Mouse (Mus musculus) neutrophil, adult 5-6 weeks (primary cell): ENCODE measurements at regions not wholly inside any gene's neighbourhood (a gene's known extent, or its start where the extent isn't known, plus 50 kb on each side); places are given as distances from the start of the nearest gene placed in this dataset.

Experiments used
- ATAC-seq: fragments of 151-379, 151-347 bp; 2 replicates; pipeline ENCODE4 v1.8.0; 2017; ENCODE audit warnings: mild to moderate bottlenecking, moderate TSS enrichment; ENCODE audit not compliant: insufficient number of reproducible peaks, poor library complexity, low FRiP score, severe bottlenecking; ENCODE audit errors: extremely low read depth

DNA sequence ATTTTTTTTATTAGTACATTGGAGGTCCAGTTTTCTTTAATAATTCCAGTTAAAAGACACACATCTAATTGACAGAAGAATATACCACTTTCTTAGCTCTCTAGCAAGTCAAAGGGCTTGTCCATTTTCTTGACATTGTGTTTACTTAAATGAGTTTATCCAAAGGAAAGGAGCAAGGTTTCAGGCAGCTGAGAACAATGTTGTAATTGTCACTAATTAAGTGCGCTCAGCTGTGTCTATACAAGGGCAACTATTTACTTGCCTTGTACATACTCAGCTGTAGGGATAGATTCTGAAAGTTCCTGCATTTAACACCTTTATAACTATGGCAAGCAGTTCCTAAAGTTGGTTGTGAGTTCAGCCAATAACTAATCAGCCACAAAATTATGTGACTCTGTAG is 198.0 kb upstream of the Gm49339 start:
- no peak for ATAC-seq

DNA sequence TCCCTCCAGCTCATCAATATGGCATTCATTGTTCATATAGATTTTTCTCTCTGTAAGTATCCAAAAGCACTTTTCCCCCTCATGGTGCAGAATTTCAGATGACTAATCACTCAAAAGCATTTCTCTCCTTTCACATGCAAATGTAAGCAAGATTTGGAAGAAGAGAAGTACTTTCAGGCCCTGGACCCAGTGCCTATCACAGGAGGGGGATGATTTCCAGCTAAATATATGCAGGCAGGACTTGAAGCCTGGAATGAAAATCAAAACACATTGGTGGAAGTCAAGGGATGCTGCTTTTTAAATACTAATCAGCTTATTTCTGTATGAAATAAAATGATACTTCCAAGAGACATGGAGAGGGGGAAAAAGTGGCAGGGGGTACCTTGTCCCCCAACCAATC is 195.9 kb upstream of the Gm49339 start:
- no peak for ATAC-seq

- ATAC-seq, result no peak
Observed at GRCm38 (mm10) chr10:51287852-51288251, 192.6 kb upstream of the Gm49339 start.

DNA sequence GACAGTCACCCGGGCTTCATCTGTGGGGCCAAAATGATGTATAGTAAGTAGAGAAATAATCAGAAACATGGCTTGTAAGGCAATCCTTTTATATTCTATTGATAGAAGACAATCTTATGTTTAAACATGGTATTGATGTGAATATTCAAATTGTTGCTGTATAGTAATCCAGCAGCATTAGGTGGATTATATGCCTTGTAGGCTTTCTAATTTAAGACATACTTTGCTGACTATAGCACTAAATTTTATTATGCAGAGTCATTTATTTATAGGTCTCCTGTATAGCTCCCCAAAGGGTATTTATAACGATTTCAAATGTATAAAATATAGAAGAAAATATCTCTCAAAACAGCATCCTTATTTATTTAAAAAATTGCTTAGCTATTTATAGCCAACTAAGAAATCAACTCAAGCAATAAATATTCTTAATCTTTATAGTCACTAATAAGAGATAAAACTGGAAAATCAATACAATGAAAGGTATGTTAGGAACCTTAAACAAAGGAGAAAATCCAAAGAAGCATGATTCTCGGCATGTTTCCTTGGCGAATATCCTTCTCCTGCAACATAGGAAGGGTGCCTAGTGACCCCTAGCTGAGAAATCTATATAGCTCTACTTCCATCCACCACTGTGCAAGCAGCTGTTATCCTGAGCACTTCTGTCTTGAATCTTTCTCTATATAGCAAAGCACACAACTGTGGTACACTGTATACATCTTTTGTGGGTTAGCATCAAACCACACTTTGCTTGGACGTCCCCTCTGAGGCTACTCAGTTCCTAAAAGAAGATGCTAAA is 188.8 kb upstream of the Gm49339 start:
- ATAC-seq, result no peak

DNA sequence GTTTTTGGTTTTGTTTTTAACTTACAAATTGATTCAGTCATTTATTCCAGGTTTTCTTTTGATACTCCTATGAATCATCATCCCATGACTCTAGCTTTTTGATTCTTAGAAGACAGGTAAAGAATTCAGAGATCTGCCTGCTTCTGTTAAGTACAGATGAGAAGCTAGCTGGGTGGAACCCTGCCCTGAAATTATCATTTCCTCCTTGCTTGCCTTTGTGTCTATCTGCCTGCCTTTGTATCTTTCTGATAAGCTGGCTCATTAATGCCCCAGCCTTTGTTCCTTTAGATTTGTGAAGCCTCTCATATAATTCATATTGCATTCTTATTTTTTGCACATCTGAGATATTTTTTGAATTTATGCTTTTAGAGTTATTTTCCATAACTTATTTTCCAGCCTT is 167.6 kb upstream of the Gm49339 start:
- ATAC-seq, result no peak

GRCm38 (mm10) chr10:51320207-51320606 is 160.2 kb upstream of the Gm49339 start:
- ATAC-seq, result no peak

DNA sequence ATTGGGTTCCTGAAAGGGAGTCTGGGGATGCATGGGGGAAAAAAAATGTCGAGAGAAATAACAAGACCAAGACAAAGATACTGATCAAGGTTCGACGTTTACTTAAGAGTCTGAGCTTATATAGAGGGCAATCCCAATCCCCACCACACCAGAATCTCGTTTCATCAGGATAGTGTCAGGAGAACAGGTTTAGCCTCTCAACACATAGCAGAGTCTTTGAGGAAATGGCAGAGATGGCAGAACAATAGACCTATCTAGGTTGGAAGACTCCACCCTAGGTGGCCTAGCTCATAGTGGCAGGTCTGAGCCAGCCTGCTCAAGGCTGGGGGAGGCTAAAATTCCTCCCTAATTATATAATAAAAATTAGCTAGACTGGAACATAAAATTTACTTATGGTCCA is 151.6 kb upstream of the Gm49339 start:
- ATAC-seq, result no peak

DNA sequence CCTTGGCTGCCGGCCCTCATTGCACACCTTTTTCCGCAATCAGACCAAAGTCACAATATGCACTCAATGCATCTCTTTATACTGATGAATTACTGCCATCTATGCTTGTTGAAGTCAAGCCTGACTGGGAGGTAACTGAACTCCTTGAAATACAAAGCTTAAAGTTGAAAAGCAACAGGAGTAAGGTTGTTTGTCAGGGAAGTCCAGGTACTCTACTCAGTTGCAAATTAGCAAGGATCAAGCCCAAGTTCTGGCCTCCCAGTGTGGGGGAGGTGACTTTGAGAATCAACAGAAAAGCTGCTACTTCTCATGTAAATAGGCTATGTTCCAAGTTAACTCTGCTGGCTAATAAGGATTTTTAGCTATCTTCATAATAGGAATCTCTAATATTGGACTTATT is 151.0 kb upstream of the Gm49339 start:
- ATAC-seq, result no peak
